Mouse (Mus musculus) embryonic fibroblast, embryonic 13.5 days (primary cell): ENCODE measurements at regions not wholly inside any gene's neighbourhood (a gene's known extent, or its start where the extent isn't known, plus 50 kb on each side); places are given as distances from the start of the nearest gene placed in this dataset.

ENCODE experiments used
- CTCF ChIP-seq: IDR thresholded peaks from 2 replicates; pipeline ENCODE4 v1.5.1; 2011; ENCODE audit warnings: mild to moderate bottlenecking, control low read depth, low read length, moderate library complexity, borderline replicate concordance; ENCODE audit not compliant: insufficient read depth
- POLR2A ChIP-seq: IDR thresholded peaks from 2 replicates; pipeline ENCODE4 v1.6.1; 2011; ENCODE audit warnings: low read depth, mild to moderate bottlenecking, control low read depth, low read length, moderate library complexity

- TF ChIP-seq CTCF (no peak), POLR2A (no peak)
These were observed 140.3 kb upstream of the Tmem45b start for GRCm38 (mm10) chr9:31604497-31605090.
